Mouse (Mus musculus) layer of hippocampus, postnatal 14 days (tissue): ENCODE data around the gene Hist2h2bb. TPM values are rescaled to one million over a fixed set of nuclear protein-coding genes. Genes with fewer than 3 reads are reported as not detected.
"Not testable (repeated sequence)": the region's sequence is repeated elsewhere in the genome, so short reads cannot be mapped to it uniquely, and the experiment has no call there.

Experiments used
- DNase-seq, 2 experiments: peaks; one replicate each; pipeline ENCODE4 v3.0.0; 2021 to 2022; ENCODE audit warnings: low spot score in 2 of 2, mixed read lengths in 1 of 2
- long read RNA-seq, 2 experiments: library from polyadenylated mRNA; stranded (forward); transcript quantifications; one replicate each; pipeline ENCODE4 v2.0.0; 2021
- total RNA-seq, 2 experiments: library from RNA; stranded (reverse); gene quantifications; 2 replicates each; pipeline ENCODE4 v1.2.3; 2021

The Hist2h2bb gene
- 100 to 1,000 TPM; 133 to 147 TPM for total RNA-seq
- long read RNA-seq, experiment 1, result 0 reads
- long read RNA-seq, experiment 2, result 0 reads

DNA sequence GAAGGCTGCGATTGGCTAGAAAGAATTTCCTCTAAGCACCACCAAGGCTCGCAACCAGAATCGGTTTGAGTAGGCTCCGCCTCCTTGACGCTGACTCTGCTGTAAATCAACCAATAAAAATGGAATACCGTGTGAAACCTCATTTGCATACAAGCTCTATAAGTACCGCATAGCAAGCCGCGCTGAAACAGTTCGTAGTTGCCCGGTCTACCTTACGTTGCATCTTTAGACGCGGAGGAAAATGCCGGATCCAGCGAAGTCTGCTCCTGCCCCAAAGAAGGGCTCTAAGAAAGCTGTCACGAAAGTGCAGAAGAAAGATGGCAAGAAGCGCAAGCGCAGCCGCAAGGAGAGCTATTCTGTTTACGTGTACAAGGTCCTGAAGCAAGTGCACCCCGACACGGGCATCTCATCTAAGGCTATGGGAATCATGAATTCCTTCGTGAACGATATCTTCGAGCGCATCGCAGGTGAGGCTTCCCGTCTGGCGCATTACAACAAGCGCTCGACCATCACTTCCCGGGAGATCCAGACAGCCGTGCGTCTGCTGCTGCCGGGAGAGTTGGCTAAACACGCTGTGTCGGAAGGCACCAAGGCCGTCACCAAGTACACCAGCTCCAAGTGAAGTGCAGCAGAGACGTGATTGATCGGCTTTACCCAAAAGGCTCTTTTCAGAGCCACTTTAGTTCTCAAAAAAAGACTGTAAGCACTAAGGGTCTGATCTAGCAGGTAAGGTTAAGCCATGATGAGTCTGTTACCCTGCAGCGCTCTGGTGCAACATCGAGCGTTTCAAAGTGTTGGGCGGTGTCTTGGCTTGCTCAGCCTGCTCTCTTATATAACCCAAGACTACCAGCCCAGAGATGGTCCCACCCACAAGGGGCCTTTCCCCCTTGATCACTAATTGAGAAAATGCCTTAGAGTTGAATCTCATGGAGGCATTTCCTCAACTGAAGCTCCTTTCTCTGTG, at the start of gene Hist2h2bb:
TSS of gene Hist2h2bb (plus strand) at position 242 of the 964 bp plus-strand sequence.
- DNase-seq, result peak; percentile 92 to 97

DNA sequence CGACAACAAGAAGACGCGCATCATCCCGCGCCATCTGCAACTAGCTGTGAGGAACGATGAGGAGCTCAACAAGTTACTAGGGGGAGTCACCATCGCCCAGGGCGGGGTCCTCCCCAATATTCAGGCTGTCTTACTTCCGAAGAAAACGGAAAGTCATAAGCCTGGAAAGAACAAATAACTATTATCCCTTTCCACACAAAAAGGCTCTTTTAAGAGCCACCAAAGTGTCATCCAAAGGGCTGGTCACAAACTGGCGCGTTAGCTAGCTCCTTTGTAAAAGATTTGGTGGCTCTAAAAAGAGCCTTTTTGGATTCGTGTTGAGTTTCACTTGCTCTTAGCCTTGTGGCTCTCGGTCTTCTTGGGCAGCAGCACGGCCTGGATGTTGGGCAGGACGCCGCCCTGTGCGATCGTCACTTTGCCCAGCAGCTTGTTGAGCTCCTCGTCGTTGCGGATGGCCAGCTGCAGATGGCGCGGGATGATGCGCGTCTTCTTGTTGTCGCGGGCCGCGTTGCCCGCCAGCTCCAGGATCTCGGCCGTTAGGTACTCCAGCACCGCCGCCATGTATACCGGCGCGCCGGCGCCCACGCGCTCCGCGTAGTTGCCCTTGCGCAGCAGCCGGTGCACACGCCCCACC, 49.3 kb upstream of the Hist2h2bb start:
- not testable (repeated sequence) for DNase-seq

DNA sequence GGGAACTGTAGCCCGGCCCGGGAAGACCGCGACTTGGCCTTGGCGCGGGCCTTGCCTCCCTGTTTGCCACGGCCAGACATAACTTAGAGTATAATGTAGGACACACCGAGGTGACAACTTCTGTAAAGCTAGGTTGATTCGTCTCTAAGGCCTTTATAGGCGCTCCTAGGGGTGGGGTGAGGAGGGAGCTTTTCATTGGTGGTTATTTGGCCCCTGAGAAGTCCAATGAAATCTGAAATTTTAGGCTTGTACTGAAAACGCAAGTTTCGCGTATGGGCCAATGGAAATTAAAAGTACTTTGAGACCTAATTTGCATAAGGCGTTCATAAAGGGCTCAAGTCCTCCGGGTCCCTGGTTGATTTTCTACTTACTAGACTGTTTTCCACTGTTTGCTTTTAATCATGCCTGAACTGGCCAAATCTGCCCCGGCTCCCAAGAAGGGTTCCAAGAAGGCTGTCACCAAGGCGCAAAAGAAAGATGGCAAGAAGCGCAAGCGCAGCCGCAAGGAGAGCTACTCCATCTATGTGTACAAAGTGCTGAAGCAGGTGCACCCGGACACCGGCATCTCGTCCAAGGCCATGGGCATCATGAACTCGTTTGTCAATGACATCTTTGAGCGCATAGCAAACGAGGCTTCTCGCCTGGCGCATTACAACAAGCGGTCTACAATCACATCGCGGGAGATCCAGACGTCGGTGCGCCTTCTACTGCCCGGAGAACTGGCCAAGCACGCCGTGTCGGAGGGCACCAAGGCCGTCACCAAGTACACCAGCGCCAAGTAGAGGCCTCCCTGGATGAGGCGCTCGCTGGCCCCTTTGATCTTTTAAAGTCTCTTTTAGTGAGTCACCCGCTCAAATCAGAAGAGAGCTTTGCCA, 48.5 kb upstream of the Hist2h2bb start, which contains the start of the genes Hist2h2ac and Hist2h2be:
TSS of gene Hist2h2ac (minus strand) at position 116 of the 875 bp plus-strand sequence.
TSS of gene Hist2h2be (plus strand) at position 355 of the 875 bp plus-strand sequence.
- peak; percentile 84 to 94 for DNase-seq

DNA sequence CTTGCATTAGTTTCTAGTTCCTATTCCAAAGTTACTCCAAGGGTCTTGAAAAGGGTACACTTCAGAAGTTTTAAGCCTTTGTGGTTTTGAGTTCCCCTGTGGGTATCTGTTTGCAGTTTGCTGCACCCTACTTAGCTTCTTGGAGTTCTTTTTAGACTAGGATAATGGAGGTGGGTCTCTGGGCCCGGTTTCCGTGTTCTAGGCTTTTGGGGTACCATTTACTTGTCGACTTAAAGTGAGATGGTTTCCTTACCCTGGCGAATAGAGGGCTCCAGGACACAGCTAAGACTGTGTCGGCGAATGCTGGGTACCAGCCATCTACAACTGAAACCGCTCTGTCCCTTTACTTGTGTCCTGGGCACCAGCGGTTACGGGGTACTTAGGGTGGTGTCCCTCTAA, 47.9 kb upstream of the Hist2h2bb start:
- DNase-seq, result no peak

DNA sequence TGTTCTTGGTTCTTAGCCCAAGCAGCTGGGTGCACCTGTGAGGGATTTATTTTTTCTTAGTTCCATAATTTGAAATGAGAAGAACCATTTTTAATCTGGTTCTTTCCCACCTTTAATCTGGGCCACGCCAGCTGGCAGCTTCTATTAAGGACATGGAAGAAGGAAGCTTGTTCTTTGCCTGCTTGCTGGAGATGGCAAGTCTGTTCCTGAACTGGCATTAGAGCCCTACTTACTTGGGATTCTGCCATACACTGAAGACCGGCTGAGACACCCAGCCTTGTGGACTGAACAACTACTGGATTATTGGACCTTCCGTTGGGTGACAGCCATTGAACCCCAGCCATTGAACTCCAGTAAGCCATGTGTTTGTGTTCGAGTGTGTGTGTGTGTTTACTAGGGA, 46.8 kb upstream of the Hist2h2bb start:
- peak in 1 of 2 experiments; percentile 49 for DNase-seq

DNA sequence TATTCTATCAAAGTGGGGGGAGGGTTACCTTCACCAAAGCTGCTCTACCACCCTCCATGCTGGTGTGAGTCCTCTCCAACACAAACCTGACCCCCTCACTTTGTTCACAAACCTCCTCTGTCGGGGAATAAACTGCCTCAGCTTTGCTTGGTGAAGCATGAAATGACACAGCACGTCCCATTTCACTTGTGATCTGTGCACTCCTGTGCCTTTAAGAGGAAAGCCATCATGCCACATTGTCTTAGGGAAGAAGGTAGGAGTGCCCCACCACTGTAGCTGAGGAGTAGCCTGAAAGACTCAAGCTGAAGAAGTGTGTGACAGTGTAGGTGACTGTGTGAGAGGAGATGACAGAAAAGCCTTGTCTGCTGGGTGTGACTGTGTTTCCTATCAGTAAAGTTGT, 44.1 kb upstream of the Hist2h2bb start:
- DNase-seq, result no peak

DNA sequence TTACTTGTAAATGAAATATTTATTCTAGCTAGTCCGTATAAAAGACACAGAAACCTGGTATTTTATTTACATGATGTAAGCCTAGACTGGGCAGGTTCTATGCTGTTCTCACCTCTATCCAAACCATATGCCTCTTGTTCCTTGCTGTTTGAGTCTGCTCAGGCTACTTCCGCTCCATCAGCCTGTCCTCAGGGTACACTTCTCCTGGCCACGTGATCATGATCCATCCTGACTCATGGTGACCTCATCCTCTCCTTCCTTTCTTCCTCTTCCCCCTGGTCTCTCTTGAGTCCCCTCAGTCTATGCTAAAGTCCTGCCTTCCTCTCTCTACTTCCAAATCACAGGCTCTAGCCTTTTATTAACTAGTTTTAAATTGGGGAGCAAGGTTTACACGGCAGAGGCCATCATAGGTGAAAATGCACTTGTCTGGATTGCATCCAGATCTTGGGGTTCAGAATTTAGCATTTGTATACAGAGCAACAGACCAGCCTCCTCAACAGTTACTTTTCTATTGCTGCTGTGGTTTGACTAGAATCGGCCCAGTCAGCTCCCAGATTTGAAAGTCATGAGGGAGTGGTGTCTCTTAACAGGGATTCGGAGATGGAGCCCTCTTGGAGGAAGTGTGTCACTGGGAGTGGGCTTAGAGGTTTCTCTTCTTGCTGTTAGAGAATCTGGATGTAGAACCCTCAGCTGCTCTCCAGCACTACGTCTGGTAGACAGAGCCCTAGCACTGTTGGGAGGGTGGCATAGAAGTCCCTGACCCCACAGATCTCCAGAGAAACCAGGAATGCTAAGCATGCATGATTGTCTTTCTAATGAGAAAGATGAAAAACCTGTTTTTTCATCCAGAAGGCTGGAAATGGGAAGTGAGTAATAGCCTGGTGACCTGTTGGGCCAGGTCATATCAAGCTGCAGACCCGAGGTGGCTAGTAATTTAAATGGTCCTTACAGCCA, 42.6 kb upstream of the Hist2h2bb start:
- no peak for DNase-seq

DNA sequence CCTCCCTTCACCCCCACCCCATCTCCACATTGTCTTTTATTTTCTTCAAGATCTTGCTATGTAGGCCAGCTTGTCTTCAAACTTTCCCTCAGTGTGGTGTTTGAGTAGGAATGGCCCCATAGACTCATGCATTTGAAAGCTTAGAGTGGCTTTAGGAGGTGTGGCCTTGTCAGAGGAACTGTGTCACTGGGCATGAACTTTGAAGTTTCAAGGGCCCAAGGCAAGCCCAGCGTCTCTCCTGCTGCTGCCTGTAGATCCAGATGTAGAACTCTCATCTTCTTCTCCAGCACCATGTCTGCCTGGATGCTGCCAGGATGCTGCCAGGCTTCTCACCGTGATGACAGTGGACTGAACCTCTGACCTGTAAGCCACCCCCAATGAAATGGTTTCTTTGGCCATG, 40.7 kb upstream of the Hist2h2bb start:
- no peak for DNase-seq

DNA sequence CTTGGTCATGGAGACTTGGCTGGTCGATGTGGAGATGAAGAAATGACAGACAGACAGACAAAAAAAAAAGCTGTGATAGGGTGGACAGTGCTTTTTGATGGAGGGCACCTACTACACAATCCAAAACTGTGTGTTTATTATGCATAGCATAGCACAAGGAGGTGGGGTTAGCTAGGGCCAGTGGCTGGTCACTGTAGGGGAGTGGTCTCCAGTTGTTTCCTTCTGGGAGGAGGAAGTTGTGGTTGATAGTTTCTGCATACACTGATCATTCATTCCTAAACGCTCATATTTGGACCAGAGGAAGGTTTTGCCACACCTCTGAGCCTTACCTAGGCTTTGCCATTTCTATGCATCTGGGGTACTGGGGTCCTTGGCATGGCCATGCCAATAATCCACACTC, 39.1 kb upstream of the Hist2h2bb start:
- no peak for DNase-seq

DNA sequence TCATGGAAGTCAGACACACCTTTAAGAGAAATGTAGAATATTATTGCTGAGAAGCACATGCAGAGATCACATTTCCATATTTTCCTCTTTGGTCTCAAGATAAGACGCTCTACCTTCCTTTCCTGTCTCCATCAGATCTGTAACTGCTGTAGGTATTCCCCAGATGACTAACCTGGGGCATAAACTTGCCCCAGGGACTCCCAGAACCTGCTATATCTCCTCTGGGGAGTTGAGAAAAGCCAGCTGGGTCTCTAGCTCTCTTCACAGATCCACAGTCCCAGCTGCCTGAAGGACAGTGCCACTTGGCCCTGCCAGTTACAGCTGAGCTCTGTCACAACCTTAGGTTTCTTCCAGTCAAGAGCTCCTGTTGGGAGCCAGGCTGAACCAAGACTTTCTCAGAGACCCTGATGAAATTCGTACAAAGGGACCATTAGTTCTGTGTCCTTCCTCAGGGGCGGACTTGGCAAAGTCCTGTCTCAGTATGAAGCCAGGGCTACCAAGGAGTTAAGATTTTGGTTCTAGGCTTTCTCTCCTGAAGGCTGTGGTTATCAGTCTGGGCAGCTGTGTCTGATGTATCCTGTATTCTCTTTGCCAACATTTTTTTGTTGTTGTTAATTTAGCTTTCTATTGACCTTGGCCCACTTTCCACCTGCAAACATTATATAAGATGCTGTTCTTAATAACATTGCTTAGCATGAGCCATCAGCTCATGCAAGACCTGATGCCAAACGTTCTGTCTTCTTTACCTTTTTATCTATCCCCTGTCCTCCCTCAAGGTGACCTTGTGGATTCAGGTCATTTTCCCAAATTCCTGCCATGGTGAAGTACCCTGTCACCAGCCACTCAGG, 38.4 kb upstream of the Hist2h2bb start:
- DNase-seq, result no peak

DNA sequence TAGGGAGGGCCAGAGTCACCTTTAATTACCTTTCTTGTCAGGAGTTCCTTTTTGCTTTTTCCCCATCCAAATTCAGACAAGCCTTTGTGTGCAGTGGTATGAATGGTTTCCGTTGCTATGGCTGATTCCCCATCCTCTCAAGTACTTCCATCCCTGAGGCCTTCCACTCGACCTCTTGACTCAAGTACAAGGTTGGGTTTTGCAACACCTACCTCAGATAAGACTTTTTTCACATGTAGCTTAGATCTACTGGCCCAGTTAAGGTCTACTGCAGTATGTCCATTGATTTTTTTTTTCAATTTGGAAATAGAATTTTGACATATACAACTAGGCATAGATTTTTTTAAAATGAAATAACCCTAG, 37.8 kb upstream of the Hist2h2bb start:
- DNase-seq, result no peak

DNA sequence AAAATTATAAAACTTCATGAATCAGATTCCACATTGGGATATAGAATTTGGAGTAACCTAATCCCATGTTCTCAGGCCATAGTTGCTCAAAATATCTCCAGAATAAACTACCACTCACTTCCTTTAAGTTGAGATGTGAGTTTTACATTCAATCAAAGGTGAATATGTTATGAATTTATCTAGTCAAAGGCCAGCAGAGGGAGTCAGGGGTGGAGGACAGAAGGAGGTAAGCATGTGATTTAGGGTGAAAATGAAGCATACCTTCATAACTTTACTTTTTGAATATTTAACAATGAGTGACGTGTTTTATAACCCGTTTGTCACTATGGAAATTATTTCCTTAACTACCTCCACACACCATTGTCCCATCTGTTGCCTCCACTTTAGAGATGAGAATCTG, 34.6 kb upstream of the Hist2h2bb start:
- DNase-seq, result no peak

DNA sequence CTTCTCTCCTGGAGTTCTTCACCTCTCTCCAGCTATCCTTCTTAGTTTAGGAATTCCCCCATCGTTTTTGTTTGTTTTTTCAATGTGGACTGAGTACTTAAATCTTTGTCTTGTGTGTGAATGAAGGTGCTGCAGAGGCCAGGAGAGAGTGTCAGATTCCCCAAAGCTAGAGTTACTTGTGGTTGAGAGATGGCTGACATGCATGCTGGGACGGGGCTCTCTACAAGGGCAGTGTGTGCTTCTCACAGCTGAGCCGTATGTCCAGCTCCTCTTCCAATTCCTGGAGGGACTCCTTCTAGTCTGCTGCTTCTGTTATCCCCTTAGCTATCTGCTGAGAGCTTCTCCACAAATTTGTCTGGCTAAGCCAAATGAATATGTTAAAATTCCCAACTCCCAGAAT, 33.7 kb upstream of the Hist2h2bb start:
- DNase-seq, result no peak

DNA sequence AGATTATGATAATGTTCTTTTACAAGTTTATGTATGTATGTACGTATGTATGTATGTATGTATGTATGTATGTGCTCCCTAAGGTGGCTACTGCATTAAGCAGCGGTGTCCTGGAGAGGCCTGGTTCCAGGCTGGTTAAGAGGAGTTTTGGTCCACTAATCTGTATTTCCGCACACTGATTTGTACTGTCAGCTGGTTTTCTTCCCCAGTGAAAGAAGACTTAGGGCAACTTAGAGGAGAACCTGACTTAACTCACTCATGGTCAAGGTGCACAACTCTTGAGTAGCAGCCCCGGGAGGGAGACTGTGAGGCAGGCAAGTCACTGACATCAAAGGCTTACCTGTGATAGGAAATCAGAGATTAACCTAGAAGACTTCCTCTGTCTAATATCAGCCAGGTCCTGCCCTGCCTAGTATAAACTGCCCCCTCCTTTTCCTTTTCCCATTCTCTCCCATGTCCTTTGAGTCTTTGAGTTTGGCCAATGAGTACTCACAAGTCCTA, 32.7 kb upstream of the Hist2h2bb start:
- no peak for DNase-seq

DNA sequence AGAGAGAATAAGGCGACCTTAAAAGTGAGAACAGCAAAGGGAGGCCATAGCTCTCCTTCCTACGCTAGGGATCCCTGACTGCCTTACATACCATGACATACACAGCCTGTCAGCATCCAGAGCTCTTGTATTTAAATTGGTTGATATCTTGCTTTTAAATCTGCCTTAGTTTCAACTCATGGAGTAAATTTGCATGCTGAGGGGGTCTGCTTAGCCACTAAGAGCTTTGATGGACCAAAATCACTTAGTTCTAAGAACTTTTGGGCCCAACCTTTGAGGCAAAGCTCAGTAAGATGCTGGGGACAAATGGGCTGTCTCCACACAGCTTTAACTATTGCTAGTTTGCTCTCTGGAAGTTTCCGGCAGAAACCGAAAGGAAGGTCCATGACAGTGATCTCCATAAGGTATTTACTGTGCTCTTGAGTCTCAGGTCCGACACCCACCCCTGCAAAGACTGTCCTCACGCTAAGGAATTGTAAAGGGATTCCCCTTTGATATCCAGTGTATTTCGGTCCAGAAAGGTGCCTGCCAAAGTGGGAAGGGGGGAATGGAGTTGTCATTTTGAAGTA, 32.1 kb upstream of the Hist2h2bb start:
- no peak for DNase-seq

DNA sequence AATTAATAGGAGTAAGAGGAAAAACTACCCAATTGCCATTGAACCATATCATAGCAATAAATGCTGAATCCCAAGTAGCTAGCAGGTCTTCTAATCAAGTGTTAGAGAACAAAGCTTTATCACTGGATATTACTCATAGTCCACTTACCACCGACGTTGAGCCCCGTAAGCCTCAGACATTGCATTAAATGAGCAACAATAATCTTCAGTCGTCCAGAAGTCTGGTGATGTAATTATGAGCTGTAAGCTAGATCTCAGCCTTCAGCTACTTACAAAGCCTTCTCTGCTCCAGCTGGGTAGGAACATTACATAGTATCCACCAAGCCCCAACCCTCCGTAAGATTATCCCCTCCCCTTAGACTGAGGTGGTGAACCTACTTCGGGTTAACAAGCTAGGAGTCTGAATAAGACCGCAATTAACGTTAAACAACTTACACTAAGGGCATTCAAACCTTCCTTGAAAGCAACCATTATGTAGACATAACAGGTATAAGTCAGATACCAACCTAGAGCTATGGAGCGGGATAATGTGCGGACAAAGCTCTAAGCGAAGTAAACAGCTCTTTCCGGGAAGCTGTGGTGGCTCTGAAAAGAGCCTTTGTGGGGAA, 31.5 kb upstream of the Hist2h2bb start:
- no peak for DNase-seq

DNA sequence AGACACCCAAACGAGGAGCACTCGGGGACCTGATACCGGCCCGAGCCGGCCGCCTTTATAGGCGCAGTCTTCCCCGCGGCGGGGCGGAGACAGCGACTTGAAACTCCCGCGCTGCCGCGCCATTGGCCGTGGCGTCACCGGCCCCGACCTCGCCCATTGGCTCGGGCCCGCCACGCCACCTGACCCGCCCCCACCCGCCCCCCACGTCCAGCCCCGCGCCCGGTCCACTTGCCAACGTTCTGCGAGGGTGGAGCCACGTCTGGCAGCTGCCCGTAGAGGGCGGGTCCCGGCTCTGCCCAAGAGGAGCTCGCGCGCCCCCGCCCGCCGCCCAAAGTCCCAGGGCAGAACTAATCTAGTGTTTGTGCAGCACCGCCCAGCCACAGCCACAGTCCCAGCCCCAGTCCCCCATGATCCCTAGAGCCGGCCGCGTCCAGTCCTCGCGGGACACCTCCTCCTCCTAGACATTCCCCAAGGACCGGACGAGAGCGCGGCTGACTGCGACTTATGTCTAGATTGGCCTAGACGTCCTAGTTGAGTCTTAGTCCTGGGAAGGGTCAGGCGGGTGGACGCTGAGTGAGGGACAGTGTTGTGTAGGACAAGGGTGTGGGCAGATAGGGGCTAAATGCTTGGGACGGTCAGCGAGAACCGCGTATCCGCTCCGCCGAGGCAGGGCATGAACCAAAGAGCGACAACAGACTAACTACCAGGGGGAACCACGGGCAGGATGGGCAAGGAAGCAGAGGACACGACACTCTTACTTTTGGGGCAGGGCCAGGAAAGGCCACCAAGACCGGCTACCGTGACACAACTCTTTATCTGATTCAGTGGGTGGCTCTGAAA, 30.4 kb upstream of the Hist2h2bb start, which contains the start of gene Hist2h3c2:
TSS of gene Hist2h3c2 (minus strand) at position 174 of the 840 bp plus-strand sequence.
- DNase-seq, result peak in 1 of 2 experiments; percentile 37
